Mouse (Mus musculus) telencephalon, adult 2 months (tissue): ENCODE measurements around the gene Fbln5.

ENCODE experiments used
- DNase-seq: peaks from one replicate; pipeline ENCODE4 v3.0.0-alpha.2; 2011; ENCODE audit warnings: low read depth, low spot score

The Fbln5 gene

GRCm38 (mm10) chr12:101810515-101810914 is 8.3 kb downstream of the Fbln5 start:
- DNase-seq, result no peak

DNA sequence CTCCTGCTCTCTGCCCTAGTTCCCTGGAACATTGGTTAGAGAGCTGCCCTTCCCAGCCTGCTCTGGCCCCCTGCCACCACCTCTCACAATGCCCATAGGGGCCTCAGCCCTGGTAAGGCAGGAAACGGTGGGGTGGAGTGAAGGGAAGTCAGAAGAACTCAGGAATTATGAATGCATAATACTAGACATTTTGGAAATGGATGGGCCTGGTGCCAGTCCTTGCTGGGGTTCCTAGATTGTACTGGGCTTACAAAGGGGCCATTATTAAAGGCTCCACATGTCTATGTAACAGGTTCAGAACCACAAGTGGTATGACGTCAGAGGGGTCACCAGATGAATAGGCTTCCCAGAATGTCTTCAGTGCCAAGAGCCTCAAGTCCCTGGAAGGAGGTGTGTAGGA is 11.5 kb downstream of the Fbln5 start:
- DNase-seq, result no peak

- no peak for DNase-seq
Observed at GRCm38 (mm10) chr12:101802445-101802844, 16.4 kb downstream of the Fbln5 start.

GRCm38 (mm10) chr12:101801744-101802143 is 17.1 kb downstream of the Fbln5 start:
- no peak for DNase-seq

GRCm38 (mm10) chr12:101801051-101801450 is 17.8 kb downstream of the Fbln5 start:
- no peak for DNase-seq

- no peak for DNase-seq
Observed at GRCm38 (mm10) chr12:101798189-101798922, 20.5 kb downstream of the Fbln5 start.

DNA sequence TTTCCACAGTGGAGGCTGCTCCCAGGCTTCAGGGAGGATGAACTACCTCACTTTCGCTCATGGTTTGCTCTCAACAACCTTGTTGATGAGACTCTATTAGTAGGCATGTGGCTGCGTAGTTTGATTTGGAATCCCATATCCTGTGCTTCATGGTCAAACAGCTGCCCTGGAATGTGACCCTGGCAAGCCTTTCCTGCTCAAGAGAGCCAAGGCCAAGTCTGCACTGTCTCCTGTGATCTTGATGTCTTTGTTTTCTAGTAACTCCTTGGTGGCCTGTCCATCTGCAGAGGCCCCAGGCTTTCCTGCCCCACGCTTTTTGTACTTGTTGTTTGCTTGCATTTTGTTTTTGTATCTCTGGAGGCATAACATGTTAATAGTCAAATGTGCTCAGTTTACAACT is 24.4 kb downstream of the Fbln5 start:
- DNase-seq, result no peak

- DNase-seq, result no peak
Observed at GRCm38 (mm10) chr12:101793221-101793621, 25.6 kb downstream of the Fbln5 start.

GRCm38 (mm10) chr12:101792684-101793083 is 26.2 kb downstream of the Fbln5 start:
- no peak for DNase-seq

DNA sequence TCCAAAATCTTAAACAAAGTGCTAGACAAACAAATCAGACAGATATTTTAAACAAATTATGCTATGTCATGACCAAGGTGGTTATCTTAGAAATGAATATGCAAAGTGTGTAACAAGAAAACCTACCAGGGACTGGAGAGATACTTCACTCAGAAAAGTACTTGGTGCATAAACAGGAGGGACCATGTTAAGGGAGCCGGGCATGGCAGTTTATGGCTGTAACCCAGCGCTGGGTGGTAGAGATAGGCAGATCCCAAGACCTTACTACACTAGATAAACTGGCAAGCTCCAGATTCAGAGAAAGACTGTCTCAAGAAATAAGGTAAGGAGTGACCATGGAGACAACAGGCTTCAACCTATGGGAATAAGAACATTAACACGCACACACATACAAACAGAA is 29.1 kb downstream of the Fbln5 start:
- DNase-seq, result no peak

DNA sequence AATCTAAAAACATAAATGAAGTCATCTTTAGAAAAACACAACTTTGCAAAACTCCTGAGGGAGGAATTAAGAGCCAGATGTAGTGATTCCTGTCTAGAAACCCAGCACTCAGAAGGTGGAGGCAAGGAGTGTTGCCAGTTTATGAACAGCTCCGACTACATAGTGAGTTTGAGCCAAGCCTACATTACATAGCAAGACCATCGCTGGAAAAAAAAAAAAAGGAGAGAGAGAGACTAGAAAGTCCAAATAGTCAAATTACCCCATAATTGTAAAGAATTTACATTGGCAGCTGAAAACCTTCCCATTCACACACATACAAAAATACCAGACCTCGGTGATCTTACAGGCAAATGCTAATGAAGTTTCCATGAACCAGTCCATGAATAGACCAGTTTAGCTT is 29.6 kb downstream of the Fbln5 start:
- DNase-seq, result no peak

GRCm38 (mm10) chr12:101782787-101783186 is 36.1 kb downstream of the Fbln5 start:
- DNase-seq, result no peak

DNA sequence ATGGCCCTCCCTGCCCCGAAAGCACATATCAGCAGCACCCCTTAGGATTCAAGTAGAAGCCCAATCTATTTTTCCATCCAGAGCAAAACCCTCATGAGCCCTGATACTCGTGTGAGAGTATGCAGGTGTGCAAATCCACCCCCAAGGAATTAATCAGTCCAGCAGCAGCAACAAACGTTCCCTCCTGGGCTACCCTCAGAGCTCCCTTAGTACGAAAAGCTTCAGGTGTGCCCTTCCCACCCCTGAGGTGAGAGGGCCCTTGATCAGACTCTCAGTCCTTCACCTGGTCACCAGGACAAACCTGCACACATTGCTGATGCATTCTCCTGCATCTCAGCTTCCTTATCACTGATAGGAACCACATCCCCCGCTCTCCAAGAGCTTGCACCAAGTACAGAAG is 37.9 kb downstream of the Fbln5 start:
- DNase-seq, result no peak

- DNase-seq, result no peak
Observed at GRCm38 (mm10) chr12:101777613-101778325, 41.1 kb downstream of the Fbln5 start.

DNA sequence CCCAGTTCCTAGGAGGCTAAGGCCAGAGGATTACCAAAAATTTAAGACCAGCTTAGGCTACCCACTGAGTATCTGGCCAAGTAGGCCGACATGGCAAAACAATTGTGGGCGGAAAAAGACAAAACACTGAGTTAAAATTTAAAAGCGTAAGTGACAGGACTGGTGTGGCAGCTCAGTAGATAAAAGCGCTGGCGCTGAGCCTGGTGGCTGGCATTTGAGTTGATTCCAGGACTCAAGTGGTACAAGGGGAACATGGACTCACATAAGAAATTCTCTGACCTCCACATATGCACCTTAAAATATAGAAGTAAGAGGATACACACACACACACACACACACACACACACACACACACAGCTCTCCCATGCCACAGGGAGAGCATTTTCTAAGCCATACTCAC is 42.5 kb downstream of the Fbln5 start:
- DNase-seq, result no peak

DNA sequence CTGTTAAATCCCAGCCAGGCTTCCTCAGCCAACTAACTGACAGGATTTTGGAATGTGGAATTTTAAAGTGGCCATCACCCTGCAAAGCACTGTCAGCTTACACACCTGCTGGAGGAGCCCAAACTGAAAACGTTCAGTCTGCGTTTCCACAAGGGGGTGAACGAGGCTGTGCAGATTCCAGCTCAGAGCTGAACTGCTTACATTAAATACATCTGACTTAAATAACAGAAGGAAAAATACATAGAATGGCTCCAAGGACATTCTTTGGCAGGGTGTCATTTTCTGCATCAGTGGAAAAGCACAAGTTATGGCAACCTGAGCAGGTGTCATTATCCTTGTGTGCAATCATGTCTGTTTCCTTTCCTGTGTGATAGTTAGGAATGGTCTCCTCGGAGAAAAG is 44.7 kb downstream of the Fbln5 start:
- no peak for DNase-seq

- no peak for DNase-seq
Observed at GRCm38 (mm10) chr12:101772962-101773361, 45.9 kb downstream of the Fbln5 start.

- DNase-seq, result no peak
Observed at GRCm38 (mm10) chr12:101770283-101771015, 48.4 kb downstream of the Fbln5 start.

GRCm38 (mm10) chr12:101767306-101768053 is 51.4 kb downstream of the Fbln5 start:
- DNase-seq, result no peak

- DNase-seq, result no peak
Observed at GRCm38 (mm10) chr12:101766228-101766852, 52.5 kb downstream of the Fbln5 start.

- no peak for DNase-seq
Observed at GRCm38 (mm10) chr12:101764870-101765269, 54.0 kb downstream of the Fbln5 start.
